Mouse (Mus musculus) heart, embryonic 15.5 days (tissue): ENCODE measurements around the gene Brinp1. TPM values are rescaled to one million over a fixed set of nuclear protein-coding genes. Genes with fewer than 3 reads are reported as not detected.

Experiments used
- ATAC-seq: fragments of 200-750 bp; cut with Nextera tagmentation; replicated peaks from 2 replicates; pipeline ENCODE4 v1.8.0; 2017; ENCODE audit warnings: low read depth, moderate TSS enrichment; ENCODE audit not compliant: insufficient number of reproducible peaks, insufficient read depth, low FRiP score
- H3K27ac ChIP-seq: fragments of 300-500 bp; sonication (generic); 2 replicates; pipeline ENCODE4 v1.5.1; 2015; ENCODE audit warnings: mild to moderate bottlenecking, inconsistent platforms
- H3K27me3 ChIP-seq: fragments of 300-500 bp; sonication (generic); 2 replicates; pipeline ENCODE4 v1.6.1; 2015; ENCODE audit warnings: inconsistent platforms
- H3K36me3 ChIP-seq: fragments of 300-500 bp; sonication (generic); 2 replicates; pipeline ENCODE4 v1.6.1; 2015; ENCODE audit warnings: mild to moderate bottlenecking, inconsistent platforms
- H3K4me1 ChIP-seq: fragments of 300-500 bp; sonication (generic); replicated peaks from 2 replicates; pipeline ENCODE4 v1.6.1; 2015; ENCODE audit warnings: inconsistent platforms
- H3K4me2 ChIP-seq: fragments of 300-500 bp; sonication (generic); 2 replicates; pipeline ENCODE4 v1.6.1; 2015; ENCODE audit warnings: inconsistent platforms, mild to moderate bottlenecking, moderate library complexity
- H3K4me3 ChIP-seq: fragments of 300-500 bp; sonication (generic); 2 replicates; pipeline ENCODE4 v1.5.1; 2015; ENCODE audit warnings: mild to moderate bottlenecking, inconsistent platforms
- H3K9ac ChIP-seq: fragments of 300-500 bp; sonication (generic); 2 replicates; pipeline ENCODE4 v1.6.1; 2015; ENCODE audit warnings: mild to moderate bottlenecking, inconsistent platforms
- H3K9me3 ChIP-seq: fragments of 300-500 bp; sonication (generic); replicated peaks from 2 replicates; pipeline ENCODE4 v1.6.1; 2016; ENCODE audit warnings: inconsistent platforms
- WGBS: fragments of 180-500 bp; shearing (Covaris S2); methylation state at CpG from one replicate; pipeline ENCODE4 v1.1.7; 2015; ENCODE audit warnings: mixed read lengths; 5-methylcytosine and 5-hydroxymethylcytosine counted together
- polyA plus RNA-seq: library from polyadenylated mRNA; unstranded; fragments of >200 nt; fragmentation: Nextera tagmentation; extraction: Ambion mirVana; gene quantifications from 2 replicates; pipeline ENCODE4 v1.2.1, GENCODE M21; 2015

The Brinp1 gene
- polyA plus RNA-seq = 3.2 and 5.8 TPM in 2 replicates

DNA sequence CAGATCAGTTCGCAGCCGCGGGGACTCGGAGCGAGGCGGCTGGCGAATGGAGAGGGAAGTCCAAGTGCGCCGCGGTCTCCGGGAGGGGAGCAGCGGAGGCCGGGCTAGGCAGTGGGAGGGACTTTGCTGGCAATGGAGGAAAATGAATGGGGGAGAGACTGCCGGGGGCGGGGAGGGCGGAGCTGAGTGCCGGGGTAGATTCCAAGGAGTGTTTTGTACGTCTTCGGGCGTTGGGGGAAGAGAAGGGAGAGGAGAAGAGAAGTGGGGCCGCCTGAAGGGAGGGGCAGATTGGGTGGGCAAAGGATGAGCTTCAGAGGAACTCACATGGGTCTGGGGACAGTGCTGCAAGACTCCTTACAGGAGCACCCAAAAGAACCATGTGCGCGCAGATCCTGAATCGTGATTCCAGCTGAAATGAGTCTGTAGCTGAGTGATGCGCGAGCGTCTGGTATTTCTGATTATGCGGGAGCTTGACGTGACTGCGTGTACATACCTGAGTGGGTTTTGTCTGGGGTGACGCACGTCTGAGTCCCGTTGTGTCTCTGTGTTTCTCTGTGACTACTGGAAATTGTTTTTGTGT lies at the start of gene Brinp1:
Gene Brinp1 (minus strand): TSS at position 76 of the 580 bp plus-strand sequence.
- H3K9ac ChIP-seq = peak within 1 kb of the TSS; percentile 10; the same call in 1 of the 2 replicates
- peak; percentile 72 for ATAC-seq
- H3K9me3 ChIP-seq = no peaks in the 10 kb centered on the region
- H3K4me2 ChIP-seq = peak within 1 kb of the TSS; percentile 80
- peaks cover 27% of the 10 kb centered on the region for H3K27me3 ChIP-seq
- WGBS = under 1% methylated on average over 33 of the region's 33 CpGs
- H3K27ac ChIP-seq = peak within 1 kb of the TSS; percentile 9; the same call in 1 of the 2 replicates
- peak within 1 kb of the TSS; percentile 54 for H3K4me3 ChIP-seq
- H3K4me1 ChIP-seq = peaks cover 8% of the 10 kb centered on the region; the same call in 1 of the 2 replicates
- no peaks in the 10 kb centered on the region for H3K36me3 ChIP-seq

DNA sequence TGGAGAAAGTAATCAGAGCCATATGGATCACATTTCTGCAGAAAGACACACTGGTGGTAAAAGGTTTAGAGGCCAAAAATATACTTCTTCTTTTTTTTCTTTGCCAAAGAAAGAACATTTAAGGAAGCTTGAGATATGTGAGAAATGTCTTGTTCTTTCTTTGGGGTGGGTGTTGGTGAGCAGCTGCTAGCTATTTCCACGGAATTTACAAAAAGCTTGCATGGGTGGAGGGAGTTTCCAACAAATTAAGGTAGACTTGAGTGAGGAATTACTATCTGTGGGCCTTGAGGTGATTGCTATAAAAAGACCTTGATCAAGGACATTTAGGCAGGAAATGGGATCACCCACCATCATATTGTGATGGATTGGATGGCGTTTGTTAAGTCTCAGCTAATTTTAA lies 3.1 kb upstream of the Brinp1 start:
- WGBS = 54% methylated on average over 2 of the region's 2 CpGs
- Histone ChIP-seq H3K9me3 (no peaks in the 10 kb centered on the region), H3K4me2 (no peak overlapping the region), H3K27me3 (peaks cover 27% of the 10 kb centered on the region), H3K9ac (no peak overlapping the region), H3K36me3 (no peaks in the 10 kb centered on the region), H3K4me3 (no peak overlapping the region), H3K4me1 (peaks cover 8% of the 10 kb centered on the region; the same call in 1 of the 2 replicates), H3K27ac (no peak overlapping the region)
- no peak for ATAC-seq

DNA sequence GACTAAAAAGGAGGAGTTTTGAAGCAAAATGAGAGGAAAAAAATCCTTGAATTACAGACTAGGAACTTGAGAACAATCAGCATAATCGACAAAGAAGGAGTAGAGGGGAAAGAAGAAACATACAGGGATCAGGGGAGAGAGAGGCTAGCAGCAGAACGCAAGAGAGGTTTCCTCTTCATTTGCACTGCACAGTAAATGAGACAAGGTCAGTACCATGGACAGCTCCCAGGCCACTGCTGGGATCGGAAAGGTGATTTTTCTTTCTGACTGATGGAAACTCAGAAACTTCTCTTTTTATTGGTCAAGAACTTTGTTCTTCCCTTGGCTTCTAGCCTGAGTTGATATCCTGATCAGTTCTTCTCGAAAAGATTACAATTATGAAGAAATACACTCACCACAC lies 1.4 kb upstream of the Brinp1 start:
- WGBS = under 1% methylated on average over 4 of the region's 4 CpGs
- peaks cover 8% of the 10 kb centered on the region; the same call in 1 of the 2 replicates for H3K4me1 ChIP-seq
- no peaks in the 10 kb centered on the region for H3K9me3 ChIP-seq
- no peak overlapping the region for H3K4me3 ChIP-seq
- no peaks in the 10 kb centered on the region for H3K36me3 ChIP-seq
- H3K27me3 ChIP-seq = peaks cover 27% of the 10 kb centered on the region
- H3K27ac ChIP-seq = no peak overlapping the region
- no peak for ATAC-seq
- H3K9ac ChIP-seq = no peak overlapping the region
- no peak overlapping the region for H3K4me2 ChIP-seq

DNA sequence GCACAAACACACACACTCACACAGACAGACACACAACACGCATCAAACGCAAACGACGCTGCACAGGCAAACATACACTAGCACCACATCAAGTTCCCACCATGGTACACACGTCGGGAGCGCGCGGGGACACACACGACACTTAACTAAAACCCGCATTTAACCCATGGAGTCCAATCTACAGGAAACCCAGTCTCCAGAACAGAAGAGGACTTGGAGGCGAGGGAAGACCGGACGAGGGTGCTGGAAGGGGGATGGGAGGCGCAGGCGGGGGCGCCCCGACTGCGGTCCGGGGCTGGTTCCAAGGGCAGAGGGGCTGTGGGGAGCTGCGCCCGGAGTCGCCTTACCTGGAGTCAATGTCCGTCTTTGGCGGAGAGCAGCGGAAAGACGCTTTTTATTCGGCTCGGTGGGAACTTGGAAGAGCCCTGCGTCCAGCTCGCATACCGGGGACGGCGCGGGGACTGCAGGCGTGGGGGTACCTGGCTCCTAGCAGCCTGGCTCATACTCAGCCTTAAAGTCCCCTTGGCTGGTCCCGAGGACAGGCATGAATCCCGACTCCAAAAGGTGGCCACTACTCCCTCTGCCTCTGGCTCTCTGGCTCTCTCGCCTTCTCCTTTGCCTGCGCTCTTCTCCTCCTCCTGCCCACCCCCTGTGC lies 403 bp downstream of the Brinp1 start:
- under 1% methylated on average over 40 of the region's 40 CpGs for WGBS
- Histone ChIP-seq H3K9me3 (no peaks in the 10 kb centered on the region), H3K4me3 (peak overlapping the region; percentile 54), H3K27ac (peak overlapping the region; percentile 9; the same call in 1 of the 2 replicates), H3K27me3 (peaks cover 27% of the 10 kb centered on the region), H3K36me3 (no peaks in the 10 kb centered on the region), H3K4me2 (peak overlapping the region; percentile 80), H3K9ac (peak overlapping the region; percentile 10; the same call in 1 of the 2 replicates), H3K4me1 (peaks cover 8% of the 10 kb centered on the region; the same call in 1 of the 2 replicates)
- ATAC-seq = no peak

DNA sequence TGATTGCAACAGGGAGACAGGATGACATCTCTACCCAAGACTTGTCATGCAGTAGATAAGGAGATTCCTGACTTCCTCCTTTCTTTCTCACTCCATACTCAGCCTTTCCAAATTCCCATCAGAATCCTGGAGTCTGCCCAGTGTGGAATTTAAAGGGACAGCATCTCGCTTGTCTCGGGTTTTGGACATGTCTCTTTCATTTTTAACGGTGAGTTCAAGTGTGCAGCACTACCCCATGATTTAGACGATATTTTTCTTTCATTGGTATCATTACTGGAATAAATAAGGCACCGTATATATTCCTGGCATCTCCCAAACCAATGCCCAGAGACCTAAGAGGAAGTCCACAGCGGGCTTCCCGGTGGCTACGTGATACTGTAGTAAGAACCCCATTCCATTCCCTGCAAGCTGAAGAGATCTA lies 1.1 kb downstream of the Brinp1 start:
- Histone ChIP-seq H3K27ac (no peak overlapping the region), H3K9ac (no peak overlapping the region), H3K9me3 (no peaks in the 10 kb centered on the region), H3K36me3 (no peaks in the 10 kb centered on the region), H3K4me2 (peak overlapping the region; percentile 80), H3K4me3 (peak overlapping the region; percentile 54), H3K27me3 (peaks cover 27% of the 10 kb centered on the region), H3K4me1 (peaks cover 8% of the 10 kb centered on the region; the same call in 1 of the 2 replicates)
- no peak for ATAC-seq
- WGBS = 11% methylated on average over 8 of the region's 8 CpGs

DNA sequence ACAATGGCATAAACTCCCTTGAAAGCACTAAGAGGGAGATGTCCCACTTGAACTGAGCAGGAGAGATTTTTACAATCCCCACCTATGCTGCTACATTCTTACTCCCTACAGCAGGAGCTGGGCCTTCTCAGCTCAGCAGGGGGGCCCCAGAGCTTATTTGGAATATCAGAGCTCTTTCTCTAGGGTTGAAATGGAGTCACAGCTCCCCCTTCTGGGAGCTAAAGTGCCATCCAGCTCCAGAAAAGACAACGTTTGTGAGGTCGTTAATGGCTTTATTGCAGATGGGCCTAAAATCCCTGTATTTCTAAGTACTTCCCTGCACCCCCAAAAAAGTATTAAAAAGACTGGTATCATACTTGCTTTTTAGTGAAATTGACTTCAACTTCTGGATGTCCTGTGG lies 3.6 kb downstream of the Brinp1 start:
- no peak overlapping the region for H3K27ac ChIP-seq
- no peaks in the 10 kb centered on the region for H3K9me3 ChIP-seq
- no peaks in the 10 kb centered on the region for H3K36me3 ChIP-seq
- H3K27me3 ChIP-seq = peaks cover 27% of the 10 kb centered on the region
- ATAC-seq = no peak
- WGBS = 7% methylated on average over 2 of the region's 2 CpGs
- H3K4me3 ChIP-seq = no peak overlapping the region
- no peak overlapping the region for H3K9ac ChIP-seq
- H3K4me1 ChIP-seq = peaks cover 8% of the 10 kb centered on the region; the same call in 1 of the 2 replicates
- H3K4me2 ChIP-seq = no peak overlapping the region

DNA sequence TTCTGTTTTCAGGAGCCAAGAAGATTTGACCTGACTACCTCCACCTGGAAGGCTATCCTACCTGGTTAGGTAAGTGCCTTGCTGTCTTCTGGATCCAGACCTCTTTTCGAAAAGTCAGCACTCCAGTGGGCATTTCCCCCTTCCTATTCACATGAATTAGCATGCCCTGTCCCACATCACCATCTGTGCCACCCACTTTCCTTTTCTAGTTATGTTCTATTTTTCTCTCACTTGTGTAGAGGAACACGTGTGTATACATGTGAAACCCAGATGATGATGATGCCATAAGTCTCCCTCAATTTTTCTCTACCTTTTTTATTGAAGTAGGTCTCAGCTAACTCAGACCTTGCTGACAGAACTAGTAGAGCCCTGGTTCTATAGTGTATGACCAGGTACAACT lies 11.3 kb downstream of the Brinp1 start:
- Histone ChIP-seq H3K9ac (no peak overlapping the region), H3K36me3 (no peaks in the 10 kb centered on the region), H3K9me3 (no peaks in the 10 kb centered on the region), H3K4me2 (no peak overlapping the region), H3K4me3 (no peak overlapping the region), H3K27me3 (no peaks in the 10 kb centered on the region), H3K4me1 (no peaks in the 10 kb centered on the region), H3K27ac (no peak overlapping the region)
- no peak for ATAC-seq
- WGBS = 76% methylated on average over 2 of the region's 2 CpGs

DNA sequence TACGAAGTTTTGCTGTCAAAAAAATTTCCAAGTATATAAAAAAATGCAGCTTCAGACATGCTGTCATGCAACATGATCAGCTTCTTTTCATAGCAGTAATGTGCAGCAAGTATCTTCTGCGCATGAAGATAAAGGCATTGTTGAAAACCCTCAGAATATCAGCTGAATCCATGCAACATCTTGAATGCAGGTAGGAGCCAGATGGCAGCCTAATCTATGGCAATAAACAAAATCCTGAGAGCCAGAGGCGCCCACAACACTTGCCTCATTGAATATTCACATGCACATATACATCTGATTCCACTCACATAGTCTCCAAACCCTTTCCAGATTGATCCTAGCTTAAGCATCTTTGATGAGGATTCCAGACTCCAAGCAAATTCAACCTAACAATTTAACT lies 24.2 kb downstream of the Brinp1 start:
- H3K36me3 ChIP-seq = no peaks in the 10 kb centered on the region
- H3K4me2 ChIP-seq = no peak overlapping the region
- no peaks in the 10 kb centered on the region for H3K9me3 ChIP-seq
- no peak for ATAC-seq
- H3K4me1 ChIP-seq = no peaks in the 10 kb centered on the region
- no peak overlapping the region for H3K9ac ChIP-seq
- no peak overlapping the region for H3K27ac ChIP-seq
- no peak overlapping the region for H3K4me3 ChIP-seq
- WGBS = 64% methylated on average over 3 of the region's 3 CpGs
- no peaks in the 10 kb centered on the region for H3K27me3 ChIP-seq

DNA sequence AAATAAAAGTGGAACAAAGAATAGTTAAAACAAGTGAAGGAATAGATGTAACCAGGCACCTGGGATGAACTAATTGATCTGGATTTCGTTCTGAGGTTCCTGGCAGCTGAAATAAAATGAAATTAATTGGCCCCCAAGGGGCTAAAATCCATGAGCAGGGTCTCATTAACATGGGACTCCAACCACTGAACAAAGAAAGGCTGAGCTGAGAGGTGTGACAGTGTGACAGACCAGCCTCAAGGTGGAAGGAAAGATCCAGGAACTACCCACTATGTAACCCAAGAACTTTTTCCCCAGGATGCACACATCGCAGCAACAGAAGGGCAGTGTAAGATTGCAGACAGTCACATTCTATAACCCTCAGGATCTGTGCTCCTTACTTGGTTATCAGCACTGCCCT lies 28.1 kb downstream of the Brinp1 start:
- Histone ChIP-seq H3K9me3 (no peaks in the 10 kb centered on the region), H3K4me2 (no peak overlapping the region), H3K36me3 (no peaks in the 10 kb centered on the region), H3K4me3 (no peak overlapping the region), H3K9ac (no peak overlapping the region), H3K27ac (no peak overlapping the region), H3K4me1 (no peaks in the 10 kb centered on the region), H3K27me3 (no peaks in the 10 kb centered on the region)
- no peak for ATAC-seq
- WGBS = 70% methylated on average over 2 of the region's 2 CpGs

DNA sequence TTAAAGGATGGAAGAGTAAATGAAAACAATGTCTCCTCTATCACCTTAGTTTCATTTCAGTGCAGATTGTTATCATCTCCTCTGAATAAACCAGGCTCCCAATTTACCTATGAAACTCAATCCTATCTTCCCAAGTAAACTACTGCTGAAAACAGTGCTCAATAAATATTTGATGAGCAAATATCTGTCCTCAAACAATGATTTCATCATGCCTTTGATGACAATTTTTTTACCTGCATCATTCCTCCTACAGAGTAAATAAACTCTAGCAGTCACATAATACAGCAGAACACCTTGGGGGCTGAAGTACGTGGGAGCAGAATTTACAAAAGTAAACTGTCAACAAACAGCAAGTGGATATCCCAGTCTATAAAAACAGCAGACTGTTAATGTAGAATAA lies 31.3 kb downstream of the Brinp1 start:
- WGBS = 59% methylated on average over 1 of the region's 1 CpGs
- Histone ChIP-seq H3K27ac (no peak overlapping the region), H3K4me2 (no peak overlapping the region), H3K4me3 (no peak overlapping the region), H3K4me1 (no peaks in the 10 kb centered on the region), H3K9ac (no peak overlapping the region), H3K36me3 (no peaks in the 10 kb centered on the region), H3K9me3 (no peaks in the 10 kb centered on the region), H3K27me3 (no peaks in the 10 kb centered on the region)
- ATAC-seq = no peak

DNA sequence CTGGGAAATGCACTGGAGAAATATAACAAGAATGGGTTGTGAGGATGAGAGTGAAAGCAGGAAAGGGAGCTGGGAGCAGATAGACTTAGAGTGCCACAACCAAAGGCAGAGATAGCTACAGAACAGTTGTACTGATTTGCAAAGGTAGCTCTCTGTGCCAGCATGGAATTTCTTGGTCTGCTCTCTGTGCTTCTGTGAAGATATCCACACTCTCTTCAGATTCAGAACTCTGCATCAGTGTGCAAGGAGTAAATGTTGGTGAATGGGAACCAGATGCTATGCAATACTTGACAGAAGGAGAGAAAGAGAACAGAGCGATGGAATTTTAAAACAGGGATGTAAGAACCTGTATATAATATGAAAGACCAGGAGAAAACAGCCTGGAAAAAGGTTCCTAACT lies 31.7 kb downstream of the Brinp1 start:
- Histone ChIP-seq H3K27ac (no peak overlapping the region), H3K27me3 (no peaks in the 10 kb centered on the region), H3K4me1 (no peaks in the 10 kb centered on the region), H3K4me3 (no peak overlapping the region), H3K36me3 (no peaks in the 10 kb centered on the region), H3K4me2 (no peak overlapping the region), H3K9ac (no peak overlapping the region), H3K9me3 (no peaks in the 10 kb centered on the region)
- ATAC-seq = no peak
- 90% methylated on average over 1 of the region's 1 CpGs for whole genome bisulfite sequencing

DNA sequence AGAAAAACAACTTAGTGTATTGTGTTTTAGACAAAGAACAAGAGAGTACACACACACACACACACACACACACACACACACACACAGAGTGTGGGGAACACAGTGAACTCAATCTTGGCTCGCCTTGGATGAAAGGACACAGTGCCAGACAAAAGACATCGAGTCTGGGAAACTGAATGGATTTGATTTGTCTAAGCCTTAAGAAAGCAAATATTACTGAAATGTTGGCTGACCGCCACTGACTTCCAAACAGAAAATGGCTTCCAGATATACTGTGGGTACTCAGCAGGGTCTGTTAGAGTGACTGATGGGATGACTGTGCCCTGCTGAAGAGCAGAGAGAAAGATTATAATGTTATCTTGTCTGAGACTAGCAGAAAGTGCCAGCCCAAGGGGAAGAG lies 34.1 kb downstream of the Brinp1 start:
- 61% methylated on average over 3 of the region's 3 CpGs for WGBS
- ATAC-seq = no peak
- H3K27ac ChIP-seq = no peak overlapping the region
- no peaks in the 10 kb centered on the region for H3K36me3 ChIP-seq
- no peaks in the 10 kb centered on the region for H3K27me3 ChIP-seq
- H3K4me3 ChIP-seq = no peak overlapping the region
- no peaks in the 10 kb centered on the region for H3K4me1 ChIP-seq
- no peak overlapping the region for H3K4me2 ChIP-seq
- H3K9me3 ChIP-seq = no peaks in the 10 kb centered on the region
- no peak overlapping the region for H3K9ac ChIP-seq
